Mouse (Mus musculus) activated CD4-positive, CD25-positive, alpha-beta regulatory T cell, adult 4 months (primary cell): ENCODE data around the gene Ccdc47. TPM values are rescaled to one million over a fixed set of nuclear protein-coding genes. Genes with fewer than 3 reads are reported as not detected.
"Not testable (repeated sequence)": the region's sequence is repeated elsewhere in the genome, so short reads cannot be mapped to it uniquely, and the experiment has no call there.

ENCODE experiments used
- ATAC-seq: one replicate; pipeline ENCODE4 v1.8.0; 2017
- polyA plus RNA-seq, 2 experiments: library from polyadenylated mRNA; unstranded; fragments of 100-300 nt; shearing (Covaris generic); gene quantifications; one replicate each; pipeline ENCODE4 v1.2.1; 2017

Ccdc47 gene
- polyA plus RNA-seq, result 10 to 100 TPM; 65.0 to 74.5 TPM

GRCm38 (mm10) chr11:106215927-106216729 lies at the start of gene Ccdc47:
Ccdc47 (minus strand) TSS chr11:106216344.
- peak; percentile 91 for ATAC-seq

GRCm38 (mm10) chr11:106265570-106265969 lies 49.4 kb upstream of the Ccdc47 start:
- no peak for ATAC-seq

- no peak for ATAC-seq
Measured at GRCm38 (mm10) chr11:106264988-106265387, 48.8 kb upstream of the Ccdc47 start.

- no peak for ATAC-seq
Measured at GRCm38 (mm10) chr11:106263963-106264362, 47.8 kb upstream of the Ccdc47 start.

GRCm38 (mm10) chr11:106260826-106261450 lies 44.8 kb upstream of the Ccdc47 start:
- ATAC-seq, result no peak

- no peak for ATAC-seq
Measured at GRCm38 (mm10) chr11:106256775-106257174, 40.6 kb upstream of the Ccdc47 start.

- peak; percentile 86 for ATAC-seq
Measured at GRCm38 (mm10) chr11:106255685-106256451, 39.7 kb upstream of the Ccdc47 start, which contains the start of the genes Ftsj3 and Psmc5. Ftsj3 (minus strand) TSS chr11:106256079. Psmc5 (plus strand) TSS chr11:106256154.

GRCm38 (mm10) chr11:106255174-106255573 lies 39.0 kb upstream of the Ccdc47 start:
- no peak for ATAC-seq

- no peak for ATAC-seq
Measured at GRCm38 (mm10) chr11:106254767-106255166, 38.6 kb upstream of the Ccdc47 start.

- no peak for ATAC-seq
Measured at GRCm38 (mm10) chr11:106249326-106249725, 33.2 kb upstream of the Ccdc47 start.

GRCm38 (mm10) chr11:106246834-106247233 lies 30.7 kb upstream of the Ccdc47 start:
- ATAC-seq, result no peak

GRCm38 (mm10) chr11:106233978-106234377 lies 17.8 kb upstream of the Ccdc47 start:
- ATAC-seq, result not testable (repeated sequence)

GRCm38 (mm10) chr11:106220603-106221002 lies 4.5 kb upstream of the Ccdc47 start:
- ATAC-seq, result no peak

- ATAC-seq, result peak; percentile 55
Measured at GRCm38 (mm10) chr11:106216730-106217490, 766 bp upstream of the Ccdc47 start, which contains the start of gene Ddx42. Ddx42 (plus strand) TSS chr11:106216926.

GRCm38 (mm10) chr11:106215450-106215859 lies 689 bp downstream of the Ccdc47 start:
- no peak for ATAC-seq

GRCm38 (mm10) chr11:106214856-106215255 lies 1.3 kb downstream of the Ccdc47 start:
- no peak for ATAC-seq

- no peak for ATAC-seq
Measured at GRCm38 (mm10) chr11:106212771-106213170, 3.4 kb downstream of the Ccdc47 start.

GRCm38 (mm10) chr11:106202123-106202465 lies 14.1 kb downstream of the Ccdc47 start, which contains the start of gene Strada:
Strada (minus strand) TSS chr11:106202168.
- peak; percentile 64 for ATAC-seq

GRCm38 (mm10) chr11:106201337-106202122 lies 14.6 kb downstream of the Ccdc47 start:
- ATAC-seq, result peak; percentile 37

- ATAC-seq, result peak; percentile 62
Measured at GRCm38 (mm10) chr11:106200756-106201155, 15.4 kb downstream of the Ccdc47 start.

- ATAC-seq, result not testable (repeated sequence)
Measured at GRCm38 (mm10) chr11:106199997-106200396, 16.1 kb downstream of the Ccdc47 start.
